Mouse (Mus musculus) heart, adult 11 months (tissue): Measurements from ENCODE around the gene Nfxl1.

ENCODE experiments used
- DNase-seq: peaks from one replicate; pipeline ENCODE4 v3.0.0; 2022

Nfxl1 gene

DNA sequence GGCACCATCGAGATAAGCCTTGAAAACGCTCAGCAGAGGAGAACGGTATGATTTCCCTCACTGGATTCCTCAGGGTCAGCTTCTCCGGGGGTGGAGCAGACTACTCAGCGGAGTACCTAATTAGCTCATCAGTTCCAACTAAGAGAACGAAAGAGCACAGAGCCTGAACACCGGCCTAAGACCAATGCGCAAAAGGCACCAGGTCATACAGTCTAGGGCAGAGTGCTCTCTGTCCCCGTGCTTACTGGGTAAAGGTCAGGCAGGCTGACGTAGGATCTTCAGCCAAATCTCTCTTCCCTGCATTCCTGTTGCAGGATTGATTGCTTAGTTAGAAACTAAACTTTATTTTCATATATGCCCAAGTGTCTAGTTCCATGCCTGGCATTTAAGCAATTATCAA, 61.2 kb downstream of the Nfxl1 start:
- no peak for DNase-seq

GRCm38 (mm10) chr5:72496756-72497155, 62.7 kb downstream of the Nfxl1 start:
- DNase-seq, result no peak

DNA sequence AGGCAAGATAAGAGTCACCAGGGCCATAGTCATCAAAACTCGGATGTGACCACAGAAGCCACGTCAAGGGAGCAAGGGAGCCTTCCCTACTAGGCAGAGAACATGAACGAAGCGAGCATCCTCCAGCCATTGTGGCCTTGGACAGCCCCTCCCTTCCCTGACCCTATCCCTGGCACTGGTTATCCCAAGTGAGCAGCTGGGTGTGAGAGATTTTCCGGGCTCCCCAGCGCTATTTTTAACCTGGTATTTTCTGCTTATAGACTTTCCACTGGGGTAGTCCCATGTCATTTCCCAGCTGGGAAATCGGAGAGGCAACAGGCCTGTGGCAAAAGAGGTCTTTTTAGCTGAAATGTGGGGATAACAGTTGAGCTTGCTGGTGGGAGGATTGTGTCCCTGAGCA, 65.6 kb downstream of the Nfxl1 start:
- peak; percentile 95 for DNase-seq

GRCm38 (mm10) chr5:72491232-72491631, 68.3 kb downstream of the Nfxl1 start:
- peak; percentile 83 for DNase-seq

- no peak for DNase-seq
Measured at GRCm38 (mm10) chr5:72480456-72480855, 79.0 kb downstream of the Nfxl1 start.

GRCm38 (mm10) chr5:72472317-72473009, 87.0 kb downstream of the Nfxl1 start:
- peak; percentile 39 for DNase-seq

DNA sequence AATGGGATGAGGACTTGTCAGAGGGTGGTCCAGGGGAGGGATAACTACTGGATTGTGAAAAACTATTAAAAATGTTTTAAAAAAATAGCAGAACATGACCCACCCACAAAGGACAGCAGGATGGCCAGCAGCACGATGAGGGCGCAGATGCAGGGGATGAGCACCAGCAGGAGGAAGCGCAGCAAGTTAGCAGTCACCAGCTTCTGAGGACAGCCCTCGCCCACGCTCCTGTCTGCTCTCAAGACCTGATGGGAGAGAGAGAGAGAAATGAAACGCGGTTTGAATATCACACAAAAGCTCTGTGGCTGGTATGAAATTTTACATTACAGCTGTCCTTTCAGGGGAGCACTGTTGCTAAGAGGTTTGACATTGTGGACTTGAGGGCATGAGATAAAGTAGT, 87.7 kb downstream of the Nfxl1 start:
- no peak for DNase-seq

DNA sequence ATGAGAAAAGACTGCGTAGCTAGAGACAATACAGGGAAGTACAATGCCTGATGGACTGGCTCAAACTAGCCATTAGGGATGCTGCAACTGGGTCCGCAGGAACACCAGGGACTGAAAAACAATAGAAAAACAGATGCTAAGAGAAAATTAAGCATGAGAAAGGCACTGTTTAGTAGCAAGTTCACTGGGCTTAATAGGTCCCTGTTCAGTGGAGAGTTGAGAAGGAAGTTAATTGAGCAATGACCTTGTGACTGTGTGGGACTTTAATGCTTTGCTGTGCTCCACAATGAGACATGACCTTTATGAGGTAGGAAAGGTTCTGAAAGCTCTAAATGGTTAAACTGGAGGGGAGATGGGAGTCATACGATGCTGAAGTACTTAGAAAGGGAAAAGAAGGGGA, 94.6 kb downstream of the Nfxl1 start:
- DNase-seq, result no peak
